Mouse (Mus musculus) E14TG2a.4 (cell line): ENCODE data around the gene St3gal5.

Experiments
- CTCF ChIP-seq: conservative IDR thresholded peaks from 2 replicates; pipeline ENCODE4 v1.5.1; 2014; ENCODE audit warnings: low read length
- POU5F1 ChIP-seq: IDR thresholded peaks from 2 replicates; pipeline ENCODE4 v1.6.1; 2014; ENCODE audit warnings: low read length, borderline replicate concordance

- TF ChIP-seq CTCF: no peak
- no peak for TF ChIP-seq POU5F1
Measured at GRCm38 (mm10) chr6:72155649-72156048, 58.3 kb downstream of the St3gal5 start.
